Mouse (Mus musculus) cerebral cortex, adult 2 months (tissue): ENCODE measurements around the gene Gm21409.

Experiments used
- WGBS: fragments of 180-500 bp; shearing (Covaris S2); methylation state at CpG from one replicate; pipeline ENCODE4 v1.1.7; 2018; 5-methylcytosine and 5-hydroxymethylcytosine counted together

Gm21409 gene

DNA sequence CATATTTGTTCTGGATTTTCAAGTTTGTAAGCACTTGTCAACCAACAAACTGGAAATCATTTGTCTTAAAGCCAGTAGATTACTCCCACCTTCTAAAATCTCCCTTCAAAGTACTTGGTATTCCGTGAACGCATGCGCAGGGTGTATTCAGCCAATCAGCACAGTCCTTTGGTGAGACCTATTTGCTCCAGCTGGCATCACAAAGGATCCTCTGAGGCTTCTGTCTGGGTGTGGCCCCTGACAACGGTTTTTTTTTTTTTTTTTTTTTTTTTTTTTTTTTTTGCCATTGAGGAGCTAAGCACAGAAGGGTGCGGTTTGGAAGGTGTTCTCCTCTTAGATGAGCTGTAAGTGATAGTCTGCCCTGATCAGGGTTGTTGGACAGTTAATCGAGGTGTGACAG is at the start of gene Gm21409:
Gene Gm21409, plus strand, starts transcription at position 301 of the 400 bp plus-strand sequence.
- WGBS, result no CpG with 5 or more reads among the region's 6 CpGs
